Mouse (Mus musculus) hindbrain, embryonic 14.5 days (tissue): ENCODE results near the gene Acot11. TPM values are rescaled to one million over a fixed set of nuclear protein-coding genes. Genes with fewer than 3 reads are reported as not detected.

Source experiments
- polyA plus RNA-seq: library from polyadenylated mRNA; unstranded; fragments of >200 nt; fragmentation: Nextera tagmentation; extraction: Ambion mirVana; gene quantifications from 2 replicates; pipeline ENCODE4 v1.2.1, GENCODE M21; 2014

Gene Acot11
- polyA plus RNA-seq, 1 experiment from 2014 or later = 2.0 TPM

Other genes starting within 250 kb of the Acot11 start
- 25.7 and 27.1 TPM in 2 replicates for gene Dhcr24, start 244.0 kb downstream of the Acot11 start, polyA plus RNA-seq
- not detected in 2 replicates for gene Lexm, start 187.8 kb downstream of the Acot11 start, polyA plus RNA-seq
- 1.6 and 1.9 TPM in 2 replicates for gene Ttc22, start 182.6 kb downstream of the Acot11 start, polyA plus RNA-seq
- gene Pars2, start 153.9 kb downstream of the Acot11 start, polyA plus RNA-seq = 10.1 and 11.0 TPM in 2 replicates
- gene Ttc4, start 126.1 kb downstream of the Acot11 start, polyA plus RNA-seq = 109 and 131 TPM in 2 replicates
- 0.83 and 1.1 TPM in 2 replicates for gene Mroh7, start 74.1 kb downstream of the Acot11 start, polyA plus RNA-seq
- not detected in 2 replicates for gene Fam151a, start 71.1 kb downstream of the Acot11 start, polyA plus RNA-seq
- 93.0 and 100 TPM in 2 replicates for gene Ssbp3, start 105.7 kb upstream of the Acot11 start, polyA plus RNA-seq